Mouse (Mus musculus) liver, adult 2 months (tissue): Measurements from ENCODE around the gene Cct3.

Experiments used
- CTCF ChIP-seq: fragments of 200-500 bp; IDR thresholded peaks from 2 replicates; pipeline ENCODE4 v1.5.1; 2011; ENCODE audit warnings: low read depth, low read length, control low read depth
- POLR2A ChIP-seq: fragments of 200-500 bp; IDR thresholded peaks from 2 replicates; pipeline ENCODE4 v1.6.1; 2011; ENCODE audit warnings: low read length, control low read depth; ENCODE audit not compliant: insufficient read depth; ENCODE audit errors: extremely low read depth

GRCm38 (mm10) chr3:88252739-88253138 is 44.2 kb upstream of the Cct3 start:
- TF ChIP-seq CTCF (no peak), POLR2A (no peak)
